8 mouse cellular contexts compared by ENCODE assay signal in the genomic region with DNA sequence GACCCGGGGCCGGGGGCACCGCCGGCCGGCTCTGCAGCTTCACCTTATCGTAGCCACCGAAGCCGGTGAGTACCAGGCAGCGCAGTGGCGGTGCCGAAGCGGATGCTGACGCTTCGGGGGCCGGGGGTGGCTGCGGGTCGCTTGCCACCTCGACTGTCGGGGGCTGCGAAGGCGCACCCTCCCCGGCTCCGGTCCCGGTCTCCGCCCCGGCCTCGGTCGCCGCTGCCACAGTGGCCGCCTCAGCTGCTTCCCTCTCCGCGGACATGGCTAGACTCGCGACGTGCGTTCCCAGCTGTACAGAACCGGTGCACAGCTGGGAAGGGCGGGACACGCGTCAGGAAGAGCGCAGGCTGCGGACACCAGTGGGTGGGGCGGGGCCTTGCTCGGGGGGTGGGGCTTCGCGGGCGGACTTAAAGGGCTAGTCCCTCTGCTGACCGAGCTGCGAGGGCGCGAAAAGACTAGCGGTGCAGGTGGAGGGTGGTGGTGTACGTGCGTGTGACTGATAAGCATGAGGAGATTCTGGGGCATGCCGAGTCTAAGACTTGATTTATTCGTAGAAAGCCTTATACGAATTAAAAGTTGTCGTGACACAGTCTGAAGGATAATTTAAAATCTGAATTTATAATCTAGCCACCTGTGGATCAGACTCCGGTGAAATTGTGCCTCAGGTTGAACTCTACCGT. TPM values are rescaled to one million over a fixed set of nuclear protein-coding genes. Genes with fewer than 3 reads are reported as not detected.
DNase-seq lines count a peak whose midpoint lies in the region; ATAC-seq and TF ChIP-seq lines count a peak whose summit lies in the region.

Gene Vat1 (minus strand): TSS at position 362 of the 683 bp plus-strand sequence.

- peaks cover 3% of the 10 kb centered on the region for H3K4me1 ChIP-seq in heart, adult 2 months (ENCODE audit: control insufficient read depth, insufficient read depth, low read length)
- peaks cover 11% of the 10 kb centered on the region; the same call in 1 of the 2 replicates for H3K4me1 ChIP-seq in kidney, adult 2 months (ENCODE audit: control insufficient read depth, insufficient read depth, low read length)
- H3K4me1 ChIP-seq in limb, embryonic 15.5 days: peaks cover 51% of the 10 kb centered on the region
- peaks cover 46% of the 10 kb centered on the region for H3K4me1 ChIP-seq in midbrain, embryonic 16.5 days (ENCODE audit: control insufficient read depth, insufficient read depth, low read length)
- peaks cover 12% of the 10 kb centered on the region for H3K4me1 ChIP-seq in spleen, adult 2 months (ENCODE audit: control insufficient read depth, insufficient read depth, insufficient read length)

- peak within 1 kb of the TSS; percentile 88 for H3K27ac ChIP-seq in heart, adult 2 months
- H3K27ac ChIP-seq in kidney, adult 2 months (ENCODE audit: insufficient read depth, low read depth, low read length): peak within 1 kb of the TSS; percentile 69
- H3K27ac ChIP-seq in limb, embryonic 15.5 days: peak within 1 kb of the TSS; percentile 91
- H3K27ac ChIP-seq in midbrain, embryonic 16.5 days (ENCODE audit: low read length): peak within 1 kb of the TSS; percentile 96
- peak within 1 kb of the TSS; percentile 41; the same call in 1 of the 2 replicates for H3K27ac ChIP-seq in spleen, adult 2 months (ENCODE audit: insufficient read depth, low read length)

- TF ChIP-seq POLR2A in heart, adult 2 months (IDR thresholded peaks at IDR 0.05; ENCODE audit: insufficient read depth, low read depth, low read length): peak; percentile 71
- TF ChIP-seq POLR2A in kidney, adult 2 months (IDR thresholded peaks at IDR 0.05; ENCODE audit: low read depth, low read length): no peak
- TF ChIP-seq POLR2A in spleen, adult 2 months (IDR thresholded peaks at IDR 0.05; ENCODE audit: low read depth, low read length): no peak

- 1% methylated on average over 60 of the region's 60 CpGs for WGBS in heart, adult 2 months
- 1% methylated on average over 59 of the region's 60 CpGs for WGBS in kidney, adult 2 months
- 1% methylated on average over 58 of the region's 60 CpGs for WGBS in limb, embryonic 15.5 days
- under 1% methylated on average over 60 of the region's 60 CpGs for WGBS in midbrain, embryonic 16.5 days
- 1% methylated on average over 60 of the region's 60 CpGs for WGBS in spleen, adult 2 months

- intact Hi-C loops in heart, adult 2 months (cut with DNase I): loop anchor here (2.0 to 5.0 kb wide), 2 partner anchors 17 to 86 kb away; partner anchors contain the start of genes Brca1, Ifi35 and Nbr1

- H3K36me3 ChIP-seq in heart, adult 2 months (ENCODE audit: control insufficient read depth, insufficient read depth, low read length): no peaks in the 10 kb centered on the region
- H3K36me3 ChIP-seq in kidney, adult 2 months (ENCODE audit: control insufficient read depth, insufficient read depth, low read length): no peaks in the 10 kb centered on the region
- peaks cover 16% of the 10 kb centered on the region for H3K36me3 ChIP-seq in limb, embryonic 15.5 days
- H3K36me3 ChIP-seq in midbrain, embryonic 16.5 days (ENCODE audit: control insufficient read depth, insufficient read depth, low read length): peaks cover 14% of the 10 kb centered on the region
- H3K36me3 ChIP-seq in spleen, adult 2 months (ENCODE audit: control insufficient read depth, insufficient read depth, low read length): no peaks in the 10 kb centered on the region

- H3K27me3 ChIP-seq in heart, adult 2 months (ENCODE audit: control insufficient read depth, insufficient read depth, low read length): no peaks in the 10 kb centered on the region
- H3K27me3 ChIP-seq in kidney, adult 2 months (replicated peaks; ENCODE audit: control insufficient read depth, insufficient read depth, low read length): no peaks in the 10 kb centered on the region
- no peaks in the 10 kb centered on the region for H3K27me3 ChIP-seq in limb, embryonic 15.5 days
- no peaks in the 10 kb centered on the region for H3K27me3 ChIP-seq in midbrain, embryonic 16.5 days (ENCODE audit: control insufficient read depth, insufficient read depth, low read depth, low read length)
- peaks cover 5% of the 10 kb centered on the region for H3K27me3 ChIP-seq in spleen, adult 2 months (ENCODE audit: control insufficient read depth, insufficient read depth, low read length)

- H3K79me2 ChIP-seq in heart, adult 2 months (replicated peaks; ENCODE audit: control insufficient read depth, insufficient read depth, low read length): no peaks in the 10 kb centered on the region

- no peak for ATAC-seq in cerebellum, adult (ENCODE audit: insufficient number of reproducible peaks, low FRiP score, low TSS enrichment)
- peak; percentile 59 for ATAC-seq in limb, embryonic 15.5 days (ENCODE audit: insufficient number of reproducible peaks, low FRiP score, low TSS enrichment, low read depth)
- peak; percentile 79 for ATAC-seq in midbrain, embryonic 16.5 days

- TF ChIP-seq CTCF in heart, adult 2 months (IDR thresholded peaks at IDR 0.05): peak; percentile 38
- TF ChIP-seq CTCF in kidney, adult 2 months (conservative IDR thresholded peaks at IDR 0.05; ENCODE audit: insufficient read depth, insufficient read length, low read depth, low read length): no peak
- TF ChIP-seq CTCF in spleen, adult 2 months (IDR thresholded peaks at IDR 0.05; ENCODE audit: extremely low read depth, insufficient read depth, insufficient read length, insufficient replicate concordance): no peak

- H3K4me3 ChIP-seq in heart, adult 2 months: peak within 1 kb of the TSS; percentile 82
- H3K4me3 ChIP-seq in kidney, adult 2 months (ENCODE audit: insufficient read depth, low read depth, low read length): peak within 1 kb of the TSS; percentile 56
- H3K4me3 ChIP-seq in limb, embryonic 15.5 days: peak within 1 kb of the TSS; percentile 92
- peak within 1 kb of the TSS; percentile 98 for H3K4me3 ChIP-seq in midbrain, embryonic 16.5 days (ENCODE audit: low read depth, low read length)
- H3K4me3 ChIP-seq in spleen, adult 2 months (ENCODE audit: extremely low read depth, insufficient read depth, insufficient read length): peak within 1 kb of the TSS; percentile 92

- TF ChIP-seq EP300 in heart, adult 2 months (IDR thresholded peaks at IDR 0.05; ENCODE audit: insufficient read depth, low read depth, low read length): 0 out of 2 replicates have a peak, but pooled peaks have one; percentile 20

- H3K4me2 ChIP-seq in limb, embryonic 15.5 days: peak within 1 kb of the TSS; percentile 90
- peak within 1 kb of the TSS; percentile 79 for H3K4me2 ChIP-seq in midbrain, embryonic 16.5 days (ENCODE audit: low read length)

- no peaks in the 10 kb centered on the region for H3K9me3 ChIP-seq in limb, embryonic 15.5 days
- H3K9me3 ChIP-seq in midbrain, embryonic 16.5 days (replicated peaks; ENCODE audit: control insufficient read depth, low read length, poor library complexity, severe bottlenecking): no peaks in the 10 kb centered on the region

- peak; percentile 64 to 66 for DNase-seq in cerebellum, adult 18-20 months
- peak; percentile 82 for DNase-seq in embryo, embryonic 11 days
- DNase-seq in heart, adult 2 months: peak; percentile 83 to 85
- peak; percentile 81 for DNase-seq in kidney, adult 2 months
- DNase-seq in spleen, adult 2 months (ENCODE audit: low read depth in 1 of 2, low spot score in 2 of 2): peak in 1 of 2 experiments; percentile 55

- H3K9ac ChIP-seq in heart, adult 2 months (ENCODE audit: low read depth, low read length): peak within 1 kb of the TSS; percentile 82
- peak within 1 kb of the TSS; percentile 70 for H3K9ac ChIP-seq in limb, embryonic 15.5 days
- peak within 1 kb of the TSS; percentile 97 for H3K9ac ChIP-seq in midbrain, embryonic 16.5 days (ENCODE audit: low read depth, low read length)

RNA-seq across cellular contexts. Expression of gene Vat1, which starts in this region (rescaled TPM):
- 10 to 100 TPM; 20.4 to 21.4 TPM for total RNA-seq in heart, adult 2 months (2021)
- 29.6 and 35.0 TPM in 2 replicates for polyA plus RNA-seq in heart, adult 2 months (2012; rRNA removed)
- polyA plus RNA-seq in kidney, adult 2 months (2012; rRNA removed): 59.2 and 62.5 TPM in 2 replicates
- 78.6 and 81.3 TPM in 2 replicates for polyA plus RNA-seq in limb, embryonic 15.5 days (2015; fragmentation: Nextera tagmentation; extraction: Ambion mirVana)
- 134 and 145 TPM in 2 replicates for polyA plus RNA-seq in midbrain, embryonic 16.5 days (2015; fragmentation: Nextera tagmentation; extraction: Ambion mirVana)
- 56.9 and 59.6 TPM in 2 replicates for polyA plus RNA-seq in spleen, adult 2 months (2012; rRNA removed)

Comparison
In these comparisons a context has a peak if more than half of its experiments do, and no peak if none do; other contexts are left out.
1. H3K27ac ChIP-seq: peak in every context shown above with its lines; median percentile 96 in midbrain, embryonic 16.5 days; 91 in limb, embryonic 15.5 days; 88 in heart, adult 2 months; 69 in kidney, adult 2 months; 41 in spleen, adult 2 months.